8 mouse cellular contexts compared by ENCODE assay signal in genomic region chr8:121619401-121619995, GRCm38 (mm10). TPM values are rescaled to one million over a fixed set of nuclear protein-coding genes. Genes with fewer than 3 reads are reported as not detected.
DNase-seq lines count a peak whose midpoint lies in the region; ATAC-seq lines count a peak whose summit lies in the region.

No protein-coding gene starts in this region.

- intact Hi-C loops in left cerebral cortex, postnatal 4 days (cut with DNase I): no loop called here

- H3K27ac ChIP-seq in heart, embryonic 15.5 days: peak overlapping the region; percentile 79

- WGBS in heart, embryonic 15.5 days: 19% methylated on average over 7 of the region's 7 CpGs

- 0 out of 2 replicates have a peak overlapping the region, but pooled peaks have one; percentile 3 for H3K9ac ChIP-seq in heart, embryonic 15.5 days

- H3K4me1 ChIP-seq in heart, embryonic 15.5 days (replicated peaks): peaks cover 45% of the 10 kb centered on the region

- no peak overlapping the region for H3K4me3 ChIP-seq in heart, embryonic 15.5 days

- ATAC-seq in heart, embryonic 15.5 days (replicated peaks; ENCODE audit: insufficient number of reproducible peaks, insufficient read depth, low FRiP score, low read depth): peak; percentile 83

- H3K9me3 ChIP-seq in heart, embryonic 15.5 days (replicated peaks): no peaks in the 10 kb centered on the region

- peak; percentile 10 to 25 for DNase-seq in spleen, postnatal 36 days (ENCODE audit: low spot score in 2 of 2)
- no peak for DNase-seq in spleen, postnatal 4 days (ENCODE audit: low spot score in 2 of 2)
- peak; percentile 91 for DNase-seq in kidney, postnatal 14 days
- peak; percentile 72 to 85 for DNase-seq in lung, postnatal 4 days
- DNase-seq in right cerebral cortex, postnatal 14 days: no peak
- no peak for DNase-seq in thymus, postnatal 14 days
- DNase-seq in left cerebral cortex, postnatal 4 days: no peak

- H3K4me2 ChIP-seq in heart, embryonic 15.5 days: peak overlapping the region; percentile 12; the same call in 1 of the 2 replicates

- H3K36me3 ChIP-seq in heart, embryonic 15.5 days: no peaks in the 10 kb centered on the region

- no peaks in the 10 kb centered on the region for H3K27me3 ChIP-seq in heart, embryonic 15.5 days

RNA-seq across cellular contexts. Expression of gene Map1lc3b, which starts 29.3 kb away (rescaled TPM):
- polyA plus RNA-seq in heart, embryonic 15.5 days (2015; fragmentation: Nextera tagmentation; extraction: Ambion mirVana): 189 and 199 TPM in 2 replicates
- total RNA-seq in left cerebral cortex, postnatal 4 days (2021): 100 to 1,000 TPM; 145 to 167 TPM

RNA-seq across cellular contexts. Expression of gene Zcchc14, which starts 33.2 kb away (rescaled TPM):
- polyA plus RNA-seq in heart, embryonic 15.5 days (2015; fragmentation: Nextera tagmentation; extraction: Ambion mirVana): 7.8 and 8.8 TPM in 2 replicates
- total RNA-seq in left cerebral cortex, postnatal 4 days (2021): 100 to 1,000 TPM; 138 to 140 TPM

RNA-seq across cellular contexts. Expression of gene Fbxo31, which starts 40.9 kb away (rescaled TPM):
- 9.8 and 13.1 TPM in 2 replicates for polyA plus RNA-seq in heart, embryonic 15.5 days (2015; fragmentation: Nextera tagmentation; extraction: Ambion mirVana)
- 10 to 100 TPM; 64.1 to 67.3 TPM for total RNA-seq in left cerebral cortex, postnatal 4 days (2021)

Comparison
In these comparisons a context has a peak if more than half of its experiments do, and no peak if none do; other contexts are left out.
1. DNase-seq: peak in spleen, postnatal 36 days (2 of 2), kidney, postnatal 14 days (single experiment) and lung, postnatal 4 days (2 of 2); none in spleen, postnatal 4 days (0 of 2), right cerebral cortex, postnatal 14 days (single experiment), thymus, postnatal 14 days (single experiment) and left cerebral cortex, postnatal 4 days (single experiment).